Comparison of ENCODE assay signal across 15 mouse cellular contexts in the genomic region with DNA sequence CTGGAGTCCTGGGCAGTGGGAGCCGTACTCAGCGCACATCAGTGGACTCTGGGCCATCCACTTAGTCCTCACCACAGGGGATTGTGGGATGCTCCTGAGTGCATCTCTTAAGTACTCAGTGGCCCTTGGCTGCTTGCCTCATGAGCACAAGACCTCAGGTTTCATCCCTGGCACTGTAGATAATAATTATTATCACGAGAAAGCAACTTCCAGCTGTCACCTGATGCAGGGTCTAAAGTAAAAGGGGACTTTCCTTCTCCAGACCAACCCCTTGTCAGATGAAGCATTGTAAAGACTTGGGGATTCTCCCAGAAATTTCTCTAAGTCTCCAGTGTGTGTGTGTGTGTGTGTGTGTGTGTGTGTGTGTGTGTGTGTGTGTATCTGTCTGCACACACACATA.
"Had no signal": no experiment of that assay in that cellular context is flagged by ENCODE, and none has a peak within 500 bp of the region (broad histone marks: within the 10 kb centered on the region; RNA-seq: fewer than 3 reads in every experiment).

No protein-coding gene starts in this region.

- H3K9me3 ChIP-seq: intestine, embryonic 15.5 days; kidney, embryonic 15.5 days; limb, embryonic 15.5 days; liver, embryonic 12.5 days had no signal

- H3K27ac ChIP-seq: intestine, embryonic 15.5 days; kidney, embryonic 15.5 days; limb, embryonic 15.5 days; liver, embryonic 12.5 days had no signal

- H3K9ac ChIP-seq: intestine, embryonic 15.5 days; kidney, embryonic 15.5 days; limb, embryonic 15.5 days; liver, embryonic 12.5 days; lung, embryonic 14.5 days had no signal

- H3K4me1 ChIP-seq: intestine, embryonic 15.5 days; kidney, embryonic 15.5 days; limb, embryonic 15.5 days had no signal

- DNase-seq: kidney, adult 18-20 months; kidney, postnatal 36 days; layer of hippocampus, adult 9-11 months; layer of hippocampus, postnatal 36 days; lung, embryonic 14.5 days; retina, postnatal 1 day; right cerebral cortex, postnatal 4 days; spleen, adult 18-20 months; thymus, adult 2 months; thymus, postnatal 25 days had no signal

- H3K27me3 ChIP-seq: intestine, embryonic 15.5 days; kidney, embryonic 15.5 days; limb, embryonic 15.5 days had no signal

- H3K36me3 ChIP-seq: liver, embryonic 12.5 days had no signal

- ATAC-seq: intestine, embryonic 15.5 days; liver, embryonic 12.5 days had no signal

- H3K4me3 ChIP-seq: intestine, embryonic 15.5 days; kidney, embryonic 15.5 days; limb, embryonic 15.5 days; liver, embryonic 12.5 days had no signal

- H3K4me2 ChIP-seq: intestine, embryonic 15.5 days; kidney, embryonic 15.5 days; limb, embryonic 15.5 days; liver, embryonic 12.5 days; lung, embryonic 14.5 days; midbrain, embryonic 11.5 days had no signal
